Mouse (Mus musculus): ENCODE data around the gene Spon1. TPM values are rescaled to one million over a fixed set of nuclear protein-coding genes. Genes with fewer than 3 reads are reported as not detected.
A peak's percentile ranks its signal among the peaks of the same experiment; 100 is the strongest.

Spon1 gene
- polyA plus RNA-seq, 1 experiment from 2014 or later = 79.7 TPM

- no peak for ATAC-seq (ENCODE audit: insufficient number of reproducible peaks, insufficient read depth, low FRiP score, low read depth)
These were observed 14.5 kb downstream of the Spon1 start for GRCm38 (mm10) chr7:113780286-113780685.

GRCm38 (mm10) chr7:113791991-113792390, 26.2 kb downstream of the Spon1 start:
- peaks cover 11 to 29% of the 10 kb centered on the region in 2 experiments for H3K4me1 ChIP-seq (ENCODE audit: control insufficient read depth in 2 of 2, insufficient read depth in 2 of 2, low read length in 2 of 2)
- 0 out of 2 replicates have a peak, but pooled peaks cover 15% of the 10 kb centered on the region for H3K36me3 ChIP-seq (ENCODE audit: control insufficient read depth, insufficient read depth, low read length)
- H3K9me3 ChIP-seq (ENCODE audit: control insufficient read depth, low read length) = no peaks in the 10 kb centered on the region
- 62% methylated on average over 5 of the region's 5 CpGs for WGBS
- H3K4me2 ChIP-seq (ENCODE audit: low read length) = no peak overlapping the region
- peak overlapping the region; percentile 39 to 66; a peak in 3 of 4 replicates for H3K27ac ChIP-seq (replicated peaks in 1 of 2; ENCODE audit: control insufficient read depth in 1 of 2, insufficient read depth in 1 of 2, low read depth in 2 of 2, low read length in 2 of 2)
- ATAC-seq (ENCODE audit: insufficient number of reproducible peaks, insufficient read depth, low FRiP score, low read depth) = no peak
- H3K27me3 ChIP-seq (ENCODE audit: control insufficient read depth, insufficient read depth, low read length) = no peaks in the 10 kb centered on the region
- no peak overlapping the region for H3K4me3 ChIP-seq (ENCODE audit: control insufficient read depth in 1 of 2, insufficient read depth in 1 of 2, low read depth in 1 of 2, low read length in 2 of 2)
- no peak overlapping the region for H3K9ac ChIP-seq (ENCODE audit: low read length)

More at GRCm38 (mm10) chr7:113780286-113780685, 14.5 kb downstream of the Spon1 start:
- Histone ChIP-seq H3K9me3 (ENCODE audit: control insufficient read depth, low read length) (no peaks in the 10 kb centered on the region), H3K27ac (replicated peaks in 1 of 2; ENCODE audit: control insufficient read depth in 1 of 2, insufficient read depth in 1 of 2, low read depth in 2 of 2, low read length in 2 of 2) (no peak overlapping the region), H3K4me1 (ENCODE audit: control insufficient read depth in 2 of 2, insufficient read depth in 2 of 2, low read length in 2 of 2) (no peaks in the 10 kb centered on the region), H3K4me2 (ENCODE audit: low read length) (no peak overlapping the region), H3K9ac (ENCODE audit: low read length) (no peak overlapping the region), H3K27me3 (ENCODE audit: control insufficient read depth, insufficient read depth, low read length) (no peaks in the 10 kb centered on the region), H3K4me3 (ENCODE audit: control insufficient read depth in 1 of 2, insufficient read depth in 1 of 2, low read depth in 1 of 2, low read length in 2 of 2) (no peak overlapping the region), H3K36me3 (ENCODE audit: control insufficient read depth, insufficient read depth, low read length) (no peaks in the 10 kb centered on the region)
- WGBS = 85% methylated on average over 5 of the region's 5 CpGs

DNA sequence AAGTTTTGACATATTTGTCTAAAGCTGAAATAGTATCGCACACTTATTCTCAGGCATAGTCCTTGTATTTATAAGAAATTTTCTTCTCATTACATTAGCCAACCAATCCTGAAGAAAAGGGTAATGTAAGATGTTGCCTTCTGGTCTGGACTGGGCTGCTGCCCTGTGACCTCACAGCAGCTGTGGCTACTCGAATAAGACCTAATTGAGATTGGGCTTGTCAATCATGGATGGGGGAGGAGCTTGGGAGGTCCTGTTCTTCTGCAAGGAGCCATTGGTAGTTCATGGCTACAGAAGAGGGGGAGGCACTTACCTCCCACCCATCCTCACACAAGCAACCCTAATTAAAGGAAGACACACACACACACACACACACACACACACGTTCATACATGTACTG, 27.1 kb downstream of the Spon1 start:
- WGBS = 71% methylated on average over 3 of the region's 3 CpGs
- H3K9me3 ChIP-seq (ENCODE audit: control insufficient read depth, low read length) = no peaks in the 10 kb centered on the region
- H3K9ac ChIP-seq (ENCODE audit: low read length) = no peak overlapping the region
- no peak overlapping the region for H3K4me2 ChIP-seq (ENCODE audit: low read length)
- peaks cover 11 to 27% of the 10 kb centered on the region in 2 experiments for H3K4me1 ChIP-seq (ENCODE audit: control insufficient read depth in 2 of 2, insufficient read depth in 2 of 2, low read length in 2 of 2)
- H3K27ac ChIP-seq (replicated peaks in 1 of 2; ENCODE audit: control insufficient read depth in 1 of 2, insufficient read depth in 1 of 2, low read depth in 2 of 2, low read length in 2 of 2) = no peak overlapping the region
- 0 out of 2 replicates have a peak, but pooled peaks cover 15% of the 10 kb centered on the region for H3K36me3 ChIP-seq (ENCODE audit: control insufficient read depth, insufficient read depth, low read length)
- no peak for ATAC-seq (ENCODE audit: insufficient number of reproducible peaks, insufficient read depth, low FRiP score, low read depth)
- no peak overlapping the region for H3K4me3 ChIP-seq (ENCODE audit: control insufficient read depth in 1 of 2, insufficient read depth in 1 of 2, low read depth in 1 of 2, low read length in 2 of 2)
- no peaks in the 10 kb centered on the region for H3K27me3 ChIP-seq (ENCODE audit: control insufficient read depth, insufficient read depth, low read length)

DNA sequence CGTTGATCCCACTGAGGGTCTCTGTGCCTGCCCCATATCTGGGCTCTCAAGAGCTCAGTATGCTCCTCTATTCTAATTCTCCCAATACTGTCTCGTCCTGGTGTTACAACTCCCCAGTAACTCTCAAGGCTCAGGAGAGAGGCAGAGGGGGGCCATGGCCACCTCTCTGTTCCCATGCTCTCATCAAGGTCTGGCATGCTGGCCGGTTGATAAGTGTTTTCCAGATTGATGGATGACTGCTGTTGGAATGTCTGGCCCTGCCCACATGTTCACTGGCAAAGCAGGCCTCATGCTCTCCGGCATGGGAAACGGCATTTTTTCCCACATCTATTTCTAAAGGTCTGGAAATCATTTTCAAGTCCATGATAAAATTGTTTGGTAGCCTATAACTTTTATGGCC, 29.4 kb downstream of the Spon1 start:
- Histone ChIP-seq H3K27ac (replicated peaks in 1 of 2; ENCODE audit: control insufficient read depth in 1 of 2, insufficient read depth in 1 of 2, low read depth in 2 of 2, low read length in 2 of 2) (peak overlapping the region; percentile 63 to 75), H3K4me2 (ENCODE audit: low read length) (no peak overlapping the region)
- no peak for ATAC-seq (ENCODE audit: insufficient number of reproducible peaks, insufficient read depth, low FRiP score, low read depth)

GRCm38 (mm10) chr7:113797134-113797533, 31.3 kb downstream of the Spon1 start:
- no peak overlapping the region for H3K9ac ChIP-seq (ENCODE audit: low read length)
- no peaks in the 10 kb centered on the region for H3K27me3 ChIP-seq (ENCODE audit: control insufficient read depth, insufficient read depth, low read length)
- H3K4me3 ChIP-seq (ENCODE audit: control insufficient read depth in 1 of 2, insufficient read depth in 1 of 2, low read depth in 1 of 2, low read length in 2 of 2) = no peak overlapping the region
- H3K36me3 ChIP-seq (ENCODE audit: control insufficient read depth, insufficient read depth, low read length) = no peaks in the 10 kb centered on the region
- WGBS = 83% methylated on average over 4 of the region's 4 CpGs
- no peak overlapping the region for H3K27ac ChIP-seq (replicated peaks in 1 of 2; ENCODE audit: control insufficient read depth in 1 of 2, insufficient read depth in 1 of 2, low read depth in 2 of 2, low read length in 2 of 2)
- no peak overlapping the region for H3K4me2 ChIP-seq (ENCODE audit: low read length)
- no peaks in the 10 kb centered on the region for H3K9me3 ChIP-seq (ENCODE audit: control insufficient read depth, low read length)
- H3K4me1 ChIP-seq (ENCODE audit: control insufficient read depth in 2 of 2, insufficient read depth in 2 of 2, low read length in 2 of 2) = peaks cover 7 to 20% of the 10 kb centered on the region in 2 experiments
- no peak for ATAC-seq (ENCODE audit: insufficient number of reproducible peaks, insufficient read depth, low FRiP score, low read depth)

More for the DNA sequence above, 29.4 kb downstream of the Spon1 start:
- WGBS = 24% methylated on average over 5 of the region's 5 CpGs
- peaks cover 11 to 25% of the 10 kb centered on the region in 2 experiments for H3K4me1 ChIP-seq (ENCODE audit: control insufficient read depth in 2 of 2, insufficient read depth in 2 of 2, low read length in 2 of 2)
- no peak overlapping the region for H3K9ac ChIP-seq (ENCODE audit: low read length)
- H3K9me3 ChIP-seq (ENCODE audit: control insufficient read depth, low read length) = no peaks in the 10 kb centered on the region
- 0 out of 2 replicates have a peak, but pooled peaks cover 3% of the 10 kb centered on the region for H3K36me3 ChIP-seq (ENCODE audit: control insufficient read depth, insufficient read depth, low read length)
- H3K4me3 ChIP-seq (ENCODE audit: control insufficient read depth in 1 of 2, insufficient read depth in 1 of 2, low read depth in 1 of 2, low read length in 2 of 2) = no peak overlapping the region
- H3K27me3 ChIP-seq (ENCODE audit: control insufficient read depth, insufficient read depth, low read length) = no peaks in the 10 kb centered on the region

DNA sequence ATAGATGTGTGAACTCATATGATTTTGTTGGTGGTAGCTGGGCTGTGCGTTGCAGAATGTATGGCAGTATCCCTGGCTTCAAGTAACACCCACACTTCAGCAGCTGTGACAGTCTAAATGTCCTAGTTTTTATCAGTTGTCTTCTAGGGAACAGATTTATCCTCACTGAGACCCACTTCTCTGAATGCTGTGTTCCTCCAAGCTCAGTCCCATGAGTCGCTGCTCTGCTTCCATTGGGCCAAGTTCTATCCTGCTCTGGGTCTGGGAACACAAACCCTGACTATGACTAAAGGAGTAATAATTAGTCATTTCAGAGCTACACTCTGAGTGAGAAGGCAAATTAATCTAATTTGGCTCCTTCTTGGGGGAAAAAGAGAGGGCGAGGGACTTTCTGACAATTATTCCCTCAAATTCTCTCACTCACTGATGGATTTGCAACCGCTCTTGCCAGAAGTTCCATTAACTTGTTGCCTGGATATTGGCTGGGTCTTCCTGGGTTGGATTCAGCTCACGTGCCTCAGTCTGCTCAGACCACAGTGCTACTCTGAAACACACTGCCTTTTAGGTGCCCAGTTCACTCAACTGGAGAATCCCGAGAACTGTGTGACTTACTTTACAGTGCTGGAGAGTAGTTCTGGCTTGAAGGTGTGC, 32.9 kb downstream of the Spon1 start:
- 88% methylated on average over 6 of the region's 6 CpGs for WGBS
- no peaks in the 10 kb centered on the region for H3K36me3 ChIP-seq (ENCODE audit: control insufficient read depth, insufficient read depth, low read length)
- no peak for ATAC-seq (ENCODE audit: insufficient number of reproducible peaks, insufficient read depth, low FRiP score, low read depth)

GRCm38 (mm10) chr7:113809781-113810180, 44.0 kb downstream of the Spon1 start:
- Histone ChIP-seq H3K4me2 (ENCODE audit: low read length) (no peak overlapping the region), H3K27me3 (ENCODE audit: control insufficient read depth, insufficient read depth, low read length) (no peaks in the 10 kb centered on the region), H3K9me3 (ENCODE audit: control insufficient read depth, low read length) (no peaks in the 10 kb centered on the region), H3K4me1 (ENCODE audit: control insufficient read depth in 2 of 2, insufficient read depth in 2 of 2, low read length in 2 of 2) (peaks cover 6 to 11% of the 10 kb centered on the region in 2 experiments; a peak in 3 of 4 replicates), H3K4me3 (ENCODE audit: control insufficient read depth in 1 of 2, insufficient read depth in 1 of 2, low read depth in 1 of 2, low read length in 2 of 2) (no peak overlapping the region), H3K9ac (ENCODE audit: low read length) (no peak overlapping the region), H3K36me3 (ENCODE audit: control insufficient read depth, insufficient read depth, low read length) (no peaks in the 10 kb centered on the region), H3K27ac (replicated peaks in 1 of 2; ENCODE audit: control insufficient read depth in 1 of 2, insufficient read depth in 1 of 2, low read depth in 2 of 2, low read length in 2 of 2) (no peak overlapping the region)
- no peak for ATAC-seq (ENCODE audit: insufficient number of reproducible peaks, insufficient read depth, low FRiP score, low read depth)
- 67% methylated on average over 1 of the region's 1 CpGs for WGBS

More for the DNA sequence above, 32.9 kb downstream of the Spon1 start:
- H3K27me3 ChIP-seq (ENCODE audit: control insufficient read depth, insufficient read depth, low read length) = no peaks in the 10 kb centered on the region
- H3K9ac ChIP-seq (ENCODE audit: low read length) = no peak overlapping the region
- H3K27ac ChIP-seq (replicated peaks in 1 of 2; ENCODE audit: control insufficient read depth in 1 of 2, insufficient read depth in 1 of 2, low read depth in 2 of 2, low read length in 2 of 2) = no peak overlapping the region
- H3K4me1 ChIP-seq (ENCODE audit: control insufficient read depth in 2 of 2, insufficient read depth in 2 of 2, low read length in 2 of 2) = peaks cover 5 to 16% of the 10 kb centered on the region in 2 experiments
- no peak overlapping the region for H3K4me2 ChIP-seq (ENCODE audit: low read length)
- no peaks in the 10 kb centered on the region for H3K9me3 ChIP-seq (ENCODE audit: control insufficient read depth, low read length)
- H3K4me3 ChIP-seq (ENCODE audit: control insufficient read depth in 1 of 2, insufficient read depth in 1 of 2, low read depth in 1 of 2, low read length in 2 of 2) = no peak overlapping the region

All from heart, embryonic 14.5 days (tissue).